Mouse (Mus musculus) heart, embryonic 13.5 days (tissue): Measurements from ENCODE around the gene Lifr. TPM values are rescaled to one million over a fixed set of nuclear protein-coding genes. Genes with fewer than 3 reads are reported as not detected.
A peak's percentile ranks its signal among the peaks of the same experiment; 100 is the strongest.

Source experiments
- ATAC-seq: fragments of 200-750 bp; cut with Nextera tagmentation; 2 replicates; pipeline ENCODE4 v1.8.0; 2017; ENCODE audit warnings: moderate TSS enrichment; ENCODE audit not compliant: insufficient number of reproducible peaks, low FRiP score, low TSS enrichment; ENCODE audit errors: extremely low read depth
- H3K27ac ChIP-seq: fragments of 300-500 bp; sonication (generic); replicated peaks from 2 replicates; pipeline ENCODE4 v1.5.1; 2015; ENCODE audit warnings: moderate library complexity, mild to moderate bottlenecking, inconsistent platforms
- H3K27me3 ChIP-seq: fragments of 300-500 bp; sonication (generic); replicated peaks from 2 replicates; pipeline ENCODE4 v1.6.1; 2015; ENCODE audit warnings: mild to moderate bottlenecking, inconsistent platforms
- H3K36me3 ChIP-seq: fragments of 300-500 bp; sonication (generic); 2 replicates; pipeline ENCODE4 v1.6.1; 2015; ENCODE audit warnings: mild to moderate bottlenecking, inconsistent platforms
- H3K4me1 ChIP-seq: fragments of 300-500 bp; sonication (generic); 2 replicates; pipeline ENCODE4 v1.6.1; 2015; ENCODE audit warnings: inconsistent platforms
- H3K4me2 ChIP-seq: fragments of 300-500 bp; sonication (generic); 2 replicates; pipeline ENCODE4 v1.6.1; 2015; ENCODE audit warnings: inconsistent platforms, mild to moderate bottlenecking, moderate library complexity
- H3K4me3 ChIP-seq: fragments of 300-500 bp; sonication (generic); 2 replicates; pipeline ENCODE4 v1.5.1; 2015; ENCODE audit warnings: moderate library complexity, mild to moderate bottlenecking, inconsistent platforms
- H3K9ac ChIP-seq: fragments of 300-500 bp; sonication (generic); 2 replicates; pipeline ENCODE4 v1.6.1; 2015; ENCODE audit warnings: inconsistent platforms, mild to moderate bottlenecking, moderate library complexity
- H3K9me3 ChIP-seq: fragments of 300-500 bp; sonication (generic); 2 replicates; pipeline ENCODE4 v1.6.1; 2016; ENCODE audit warnings: inconsistent platforms
- WGBS: fragments of 180-500 bp; shearing (Covaris S2); methylation state at CpG from one replicate; pipeline ENCODE4 v1.1.7; 2015; ENCODE audit warnings: mixed read lengths; 5-methylcytosine and 5-hydroxymethylcytosine counted together
- polyA plus RNA-seq: library from polyadenylated mRNA; unstranded; fragments of >200 nt; fragmentation: Nextera tagmentation; extraction: Ambion mirVana; gene quantifications from 2 replicates; pipeline ENCODE4 v1.2.1, GENCODE M21; 2015

Gene Lifr
- polyA plus RNA-seq, 1 experiment from 2014 or later = 16.3 TPM

DNA sequence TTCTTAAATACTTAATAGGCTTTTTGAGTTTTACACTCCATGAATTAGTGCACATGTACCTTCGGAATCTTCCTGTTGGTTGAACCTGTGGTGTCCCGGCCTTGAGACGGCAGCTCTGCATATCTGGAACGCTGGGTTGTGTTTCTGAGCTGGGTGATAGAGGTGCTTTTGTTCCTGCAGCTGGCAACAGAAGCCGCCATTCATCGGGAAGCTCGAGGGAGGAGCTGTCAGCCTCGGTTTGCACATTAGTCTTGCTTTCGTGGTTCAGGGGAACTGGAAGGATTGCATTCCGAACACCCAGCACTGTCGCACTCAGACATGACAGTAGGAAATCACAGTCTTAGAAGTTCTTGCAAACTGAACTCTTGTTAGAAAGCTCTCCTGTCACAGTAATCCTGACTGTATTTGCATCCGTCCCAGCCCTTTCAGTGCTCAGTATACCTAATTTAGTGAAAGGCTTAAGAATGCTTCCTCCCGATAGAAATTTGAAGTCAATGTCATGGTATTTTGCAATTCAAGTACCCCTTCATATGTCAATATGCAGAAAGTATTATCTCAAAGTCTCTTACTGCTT, 103.8 kb downstream of the Lifr start:
- Histone ChIP-seq H3K36me3 (peaks cover 34% of the 10 kb centered on the region), H3K9ac (peak overlapping the region; percentile 41; the same call in 1 of the 2 replicates), H3K27ac (peak overlapping the region; percentile 69), H3K4me3 (no peak overlapping the region), H3K4me1 (peaks cover 61% of the 10 kb centered on the region), H3K27me3 (no peaks in the 10 kb centered on the region), H3K4me2 (peak overlapping the region; percentile 28; the same call in 1 of the 2 replicates), H3K9me3 (no peaks in the 10 kb centered on the region)
- WGBS = 21% methylated on average over 13 of the region's 13 CpGs
- no peak for ATAC-seq

GRCm38 (mm10) chr15:7194748-7195221, 104.4 kb downstream of the Lifr start:
- peak overlapping the region; percentile 28; the same call in 1 of the 2 replicates for H3K4me2 ChIP-seq
- peaks cover 55% of the 10 kb centered on the region for H3K4me1 ChIP-seq
- no peak overlapping the region for H3K9ac ChIP-seq
- H3K4me3 ChIP-seq = no peak overlapping the region
- no peak for ATAC-seq
- no peaks in the 10 kb centered on the region for H3K9me3 ChIP-seq
- H3K27ac ChIP-seq = no peak overlapping the region
- H3K36me3 ChIP-seq = peaks cover 29% of the 10 kb centered on the region
- 56% methylated on average over 6 of the region's 6 CpGs for WGBS
- no peaks in the 10 kb centered on the region for H3K27me3 ChIP-seq

GRCm38 (mm10) chr15:7197652-7198445, 107.4 kb downstream of the Lifr start:
- 77% methylated on average over 3 of the region's 3 CpGs for WGBS
- no peak for ATAC-seq
- Histone ChIP-seq H3K9me3 (no peaks in the 10 kb centered on the region), H3K4me1 (peaks cover 58% of the 10 kb centered on the region), H3K27ac (no peak overlapping the region), H3K36me3 (peaks cover 7% of the 10 kb centered on the region; the same call in 1 of the 2 replicates), H3K4me2 (no peak overlapping the region), H3K27me3 (no peaks in the 10 kb centered on the region), H3K9ac (no peak overlapping the region), H3K4me3 (no peak overlapping the region)

- H3K36me3 ChIP-seq = no peaks in the 10 kb centered on the region
- no peak; the same call in 1 of the 2 replicates for ATAC-seq
- peaks cover 60% of the 10 kb centered on the region for H3K4me1 ChIP-seq
- H3K4me2 ChIP-seq = no peak overlapping the region
- H3K9ac ChIP-seq = no peak overlapping the region
- no peak overlapping the region for H3K27ac ChIP-seq
- no peak overlapping the region for H3K4me3 ChIP-seq
- no peaks in the 10 kb centered on the region for H3K27me3 ChIP-seq
- WGBS = 44% methylated on average over 2 of the region's 2 CpGs
- no peaks in the 10 kb centered on the region for H3K9me3 ChIP-seq
These were observed 108.4 kb downstream of the Lifr start for GRCm38 (mm10) chr15:7198816-7199215.

GRCm38 (mm10) chr15:7200286-7200685, 109.9 kb downstream of the Lifr start:
- ATAC-seq = no peak
- no peak overlapping the region for H3K27ac ChIP-seq
- no peak overlapping the region for H3K4me3 ChIP-seq
- H3K36me3 ChIP-seq = no peaks in the 10 kb centered on the region
- H3K9me3 ChIP-seq = no peaks in the 10 kb centered on the region
- H3K4me2 ChIP-seq = no peak overlapping the region
- WGBS = 51% methylated on average over 6 of the region's 6 CpGs
- H3K9ac ChIP-seq = no peak overlapping the region
- H3K4me1 ChIP-seq = peaks cover 60% of the 10 kb centered on the region
- H3K27me3 ChIP-seq = no peaks in the 10 kb centered on the region

- 32% methylated on average over 9 of the region's 9 CpGs for WGBS
- Histone ChIP-seq H3K9me3 (no peaks in the 10 kb centered on the region), H3K36me3 (no peaks in the 10 kb centered on the region), H3K4me3 (no peak overlapping the region), H3K4me1 (peaks cover 70% of the 10 kb centered on the region), H3K4me2 (no peak overlapping the region), H3K9ac (peak overlapping the region; percentile 54), H3K27ac (peak overlapping the region; percentile 86), H3K27me3 (no peaks in the 10 kb centered on the region)
- ATAC-seq = no peak
These were observed 111.3 kb downstream of the Lifr start for GRCm38 (mm10) chr15:7201421-7202380.

DNA sequence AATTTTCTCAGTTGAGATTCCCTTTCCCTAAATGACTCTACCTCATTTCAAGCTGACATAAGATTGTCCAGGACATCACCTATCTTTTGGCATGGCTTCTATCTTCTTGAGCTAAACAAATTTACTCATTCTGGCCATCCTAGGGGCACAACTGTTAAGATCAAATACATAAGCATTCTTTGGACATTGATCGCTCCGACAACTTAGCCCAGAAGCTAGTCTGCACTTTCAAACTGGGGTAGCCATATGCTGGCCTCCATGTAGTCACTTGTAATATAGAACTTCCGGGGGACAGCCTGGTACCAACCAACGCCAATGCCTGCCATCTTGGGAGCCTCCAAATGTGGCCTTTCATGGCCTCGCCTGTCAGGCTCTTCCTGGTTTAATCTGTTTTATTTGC, 112.6 kb downstream of the Lifr start:
- Histone ChIP-seq H3K4me2 (no peak overlapping the region), H3K9ac (no peak overlapping the region), H3K36me3 (peaks cover 5% of the 10 kb centered on the region), H3K4me3 (no peak overlapping the region), H3K4me1 (peaks cover 72% of the 10 kb centered on the region), H3K27ac (0 out of 2 replicates have a peak overlapping the region, but pooled peaks have one; percentile 66), H3K27me3 (no peaks in the 10 kb centered on the region), H3K9me3 (no peaks in the 10 kb centered on the region)
- no peak for ATAC-seq
- 87% methylated on average over 5 of the region's 5 CpGs for WGBS

GRCm38 (mm10) chr15:7203606-7204330, 113.4 kb downstream of the Lifr start:
- peak overlapping the region; percentile 66 for H3K27ac ChIP-seq
- H3K27me3 ChIP-seq = no peaks in the 10 kb centered on the region
- peaks cover 75% of the 10 kb centered on the region for H3K4me1 ChIP-seq
- H3K9me3 ChIP-seq = no peaks in the 10 kb centered on the region
- H3K9ac ChIP-seq = 0 out of 2 replicates have a peak overlapping the region, but pooled peaks have one; percentile 11
- H3K4me3 ChIP-seq = no peak overlapping the region
- H3K36me3 ChIP-seq = peaks cover 5% of the 10 kb centered on the region
- ATAC-seq = no peak
- H3K4me2 ChIP-seq = no peak overlapping the region
- WGBS = 48% methylated on average over 9 of the region's 9 CpGs

DNA sequence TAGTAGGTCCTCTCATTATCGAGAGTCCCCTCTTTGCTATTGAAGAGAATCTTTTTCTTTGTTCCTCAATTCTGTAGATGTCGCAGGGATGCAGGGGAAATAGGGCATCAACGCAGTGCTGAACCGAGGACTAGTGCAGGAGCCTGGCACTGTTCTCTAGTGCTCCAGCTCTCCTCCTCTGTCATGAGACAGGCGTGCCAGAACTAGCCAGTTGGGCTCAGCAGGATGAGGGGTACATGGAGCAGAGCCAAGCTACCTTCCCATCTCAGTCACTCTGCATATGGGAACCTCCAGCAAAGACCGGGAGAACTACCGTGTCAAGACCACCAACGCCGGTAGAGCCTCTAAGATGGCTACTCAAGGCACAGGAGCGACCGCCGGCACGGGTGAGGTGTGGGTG, 114.5 kb downstream of the Lifr start:
- Histone ChIP-seq H3K9ac (no peak overlapping the region), H3K27me3 (no peaks in the 10 kb centered on the region), H3K9me3 (no peaks in the 10 kb centered on the region), H3K4me1 (peaks cover 70% of the 10 kb centered on the region), H3K4me2 (no peak overlapping the region), H3K27ac (peak overlapping the region; percentile 75; the same call in 1 of the 2 replicates), H3K36me3 (peaks cover 5% of the 10 kb centered on the region), H3K4me3 (no peak overlapping the region)
- no peak for ATAC-seq
- 87% methylated on average over 13 of the region's 13 CpGs for WGBS

DNA sequence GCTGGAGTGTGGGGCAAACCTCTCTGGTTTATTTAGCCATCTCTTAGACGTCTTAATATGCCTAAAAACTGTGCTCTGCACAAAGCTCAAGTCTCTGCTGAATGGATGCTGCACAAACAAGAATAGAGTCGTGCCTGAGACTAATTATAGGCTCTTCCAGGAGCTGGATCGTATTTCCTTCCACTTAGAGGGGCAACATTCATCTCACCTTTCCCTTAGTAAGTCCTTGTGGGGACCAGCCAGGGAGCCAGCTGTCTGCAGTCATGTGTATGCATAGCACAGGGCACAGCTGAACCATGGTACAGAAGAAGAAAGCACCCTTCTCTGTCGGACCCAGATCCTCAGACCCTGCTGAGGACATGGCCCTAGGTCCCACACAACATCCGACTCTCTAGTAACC, 115.7 kb downstream of the Lifr start:
- H3K9me3 ChIP-seq = no peaks in the 10 kb centered on the region
- H3K4me3 ChIP-seq = no peak overlapping the region
- ATAC-seq = peak; percentile 47; the same call in 1 of the 2 replicates
- WGBS = 39% methylated on average over 5 of the region's 5 CpGs
- H3K4me1 ChIP-seq = peaks cover 60% of the 10 kb centered on the region
- H3K4me2 ChIP-seq = 0 out of 2 replicates have a peak overlapping the region, but pooled peaks have one; percentile 11
- peak overlapping the region; percentile 75 for H3K27ac ChIP-seq
- peak overlapping the region; percentile 61 for H3K9ac ChIP-seq
- no peaks in the 10 kb centered on the region for H3K27me3 ChIP-seq
- H3K36me3 ChIP-seq = peaks cover 5% of the 10 kb centered on the region
